Mouse (Mus musculus): ENCODE measurements around the gene Stat3.

Gene Stat3

GRCm38 (mm10) chr11:100891256-100892123, 47.9 kb downstream of the Stat3 start:
- no peak for DNase-seq (ENCODE audit: low spot score in 2 of 2)

- DNase-seq (ENCODE audit: low spot score in 2 of 2) = no peak
These were observed 48.9 kb downstream of the Stat3 start for GRCm38 (mm10) chr11:100890481-100890880.

- DNase-seq (ENCODE audit: low spot score in 2 of 2) = no peak
These were observed 51.0 kb downstream of the Stat3 start for GRCm38 (mm10) chr11:100888348-100888820.

- DNase-seq (ENCODE audit: low spot score in 2 of 2) = no peak
These were observed 51.6 kb downstream of the Stat3 start for GRCm38 (mm10) chr11:100887764-100888163.

- DNase-seq (ENCODE audit: low spot score in 2 of 2) = no peak
These were observed 52.1 kb downstream of the Stat3 start for GRCm38 (mm10) chr11:100887236-100887635.

DNA sequence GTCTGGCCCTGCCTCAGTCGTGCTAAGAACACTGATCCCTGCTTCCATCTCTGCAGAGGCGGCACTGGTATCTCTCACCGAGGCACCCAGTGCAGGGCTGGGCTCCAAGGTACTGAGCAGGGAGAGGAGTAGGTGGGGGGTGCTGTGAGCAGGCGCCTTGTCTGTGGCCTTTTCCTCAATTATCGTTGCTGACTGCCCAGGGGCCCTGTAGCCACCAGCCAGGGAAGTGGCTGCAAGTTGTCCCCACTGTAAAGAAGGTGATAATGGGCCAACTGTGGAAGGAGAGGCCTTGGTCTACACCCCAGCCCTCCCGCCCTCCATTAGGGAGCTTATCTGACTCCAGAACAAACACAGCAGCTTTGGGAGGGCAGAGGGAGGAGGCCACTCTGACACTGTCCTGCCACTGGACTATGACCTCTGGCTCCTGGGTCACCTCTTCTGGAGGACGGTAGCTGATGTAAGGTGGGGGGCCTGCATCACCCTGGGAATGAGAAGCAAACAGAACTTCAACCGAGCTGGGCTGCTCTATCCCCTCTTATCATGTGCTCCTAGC, 53.1 kb downstream of the Stat3 start:
- no peak for DNase-seq (ENCODE audit: low spot score in 2 of 2)

DNA sequence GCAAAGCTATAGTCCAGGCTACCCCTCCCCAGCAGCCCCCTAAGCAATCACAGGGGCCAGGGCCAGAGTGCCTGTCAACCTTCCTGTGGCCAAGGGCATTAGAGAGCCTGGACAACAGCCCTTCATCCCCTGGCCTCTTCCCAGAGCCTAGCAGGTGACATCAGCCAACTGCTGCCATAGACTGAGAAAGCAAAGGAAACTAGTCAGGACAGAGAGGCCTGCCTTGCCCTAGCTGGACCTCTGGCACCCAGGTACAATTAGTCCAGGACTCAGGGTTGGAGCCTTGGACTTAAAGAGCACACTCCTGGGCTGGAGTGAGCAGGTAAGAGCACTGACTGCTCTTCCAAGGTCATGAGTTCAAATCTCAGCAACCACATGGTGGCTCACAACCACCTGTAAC, 53.9 kb downstream of the Stat3 start:
- DNase-seq (ENCODE audit: low spot score in 2 of 2) = no peak

DNA sequence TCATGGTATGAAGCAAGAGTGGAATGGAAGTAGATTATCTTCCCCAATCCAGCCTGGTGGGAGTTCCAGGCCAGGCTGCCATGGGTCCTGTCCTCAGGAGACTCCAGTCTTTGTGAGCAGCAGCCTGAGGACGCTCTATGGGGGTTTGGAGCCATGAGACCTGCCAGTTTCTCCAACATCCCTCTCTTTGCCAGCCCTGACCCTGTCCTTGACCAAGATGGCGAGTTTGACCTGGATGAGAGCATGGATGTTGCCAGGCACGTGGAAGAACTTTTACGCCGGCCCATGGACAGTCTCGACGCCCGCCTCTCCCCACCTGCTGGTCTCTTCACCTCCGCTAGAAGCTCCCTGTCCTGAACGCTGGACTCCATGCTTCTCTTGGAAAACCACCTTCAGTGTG, 55.7 kb downstream of the Stat3 start:
- no peak for DNase-seq (ENCODE audit: low spot score in 2 of 2)

DNA sequence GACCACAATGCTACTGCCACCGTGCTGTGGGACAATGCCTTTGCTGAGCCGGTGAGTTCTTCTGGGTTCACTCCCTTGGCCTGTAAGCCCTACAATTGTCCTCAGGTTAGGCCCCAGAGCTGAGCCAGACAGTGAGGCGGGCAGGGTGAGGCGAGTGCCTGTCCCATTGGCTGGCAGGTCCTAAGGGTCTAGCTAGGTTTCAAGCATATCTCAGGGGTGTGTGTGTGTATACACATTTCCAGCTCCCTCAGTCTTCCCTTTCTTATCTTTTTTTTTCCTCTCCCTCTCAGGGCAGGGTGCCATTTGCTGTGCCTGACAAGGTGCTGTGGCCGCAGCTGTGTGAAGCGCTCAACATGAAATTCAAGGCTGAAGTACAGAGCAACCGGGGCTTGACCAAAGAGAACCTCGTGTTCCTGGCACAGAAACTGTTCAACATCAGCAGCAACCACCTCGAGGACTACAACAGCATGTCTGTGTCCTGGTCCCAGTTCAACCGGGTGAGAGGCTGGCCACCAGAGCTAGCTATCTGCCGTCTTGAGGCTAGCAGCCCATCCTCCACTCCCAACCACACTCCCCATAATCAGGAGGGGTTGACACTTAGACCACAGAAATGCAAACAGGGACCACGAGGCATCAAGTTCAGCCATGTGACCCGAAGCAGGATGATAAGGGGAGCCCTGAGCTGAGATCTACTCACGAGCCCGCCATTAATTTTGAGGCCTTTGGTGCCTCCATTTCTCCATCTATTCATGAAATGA, 59.8 kb downstream of the Stat3 start:
- no peak for DNase-seq (ENCODE audit: low spot score in 2 of 2)

DNA sequence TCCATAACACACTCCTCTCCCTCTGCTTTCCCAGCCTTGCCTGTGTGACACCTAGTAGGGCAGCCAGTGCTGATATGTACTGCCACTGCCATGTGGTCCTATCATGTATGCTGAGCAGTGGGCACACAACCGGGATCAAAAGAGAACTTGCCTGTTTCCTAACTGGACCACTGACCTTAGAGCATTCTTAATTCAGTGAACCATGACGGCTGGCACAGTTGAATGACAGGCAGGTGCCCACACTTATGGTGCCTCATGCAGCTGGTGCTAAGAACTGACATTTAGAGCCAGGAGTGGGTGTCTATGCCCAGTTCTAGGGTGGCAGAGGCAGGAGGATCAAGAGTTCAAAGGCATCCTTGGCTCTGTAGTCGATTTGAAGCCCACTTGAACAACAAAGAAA, 63.6 kb downstream of the Stat3 start:
- no peak for DNase-seq (ENCODE audit: low spot score in 2 of 2)

DNA sequence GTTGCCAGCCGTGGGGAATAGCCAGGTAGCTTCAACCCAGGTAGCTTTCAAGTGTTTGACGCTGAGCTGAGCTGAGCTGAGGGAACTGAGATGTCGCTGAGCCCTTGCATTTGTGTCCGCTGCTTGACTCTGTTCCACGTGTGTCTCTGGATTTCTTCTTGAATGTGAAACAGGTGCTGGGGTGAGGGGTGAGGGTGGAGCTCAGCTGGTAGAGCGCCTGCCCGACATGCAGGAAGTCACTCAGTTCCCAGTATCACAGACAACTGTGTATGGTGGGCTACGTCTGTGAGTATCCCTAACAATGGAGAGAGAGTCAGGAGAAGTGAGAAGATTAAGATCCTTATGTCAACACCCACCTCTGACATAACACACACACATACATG, 68.4 kb downstream of the Stat3 start:
- no peak for DNase-seq (ENCODE audit: low spot score in 2 of 2)

DNA sequence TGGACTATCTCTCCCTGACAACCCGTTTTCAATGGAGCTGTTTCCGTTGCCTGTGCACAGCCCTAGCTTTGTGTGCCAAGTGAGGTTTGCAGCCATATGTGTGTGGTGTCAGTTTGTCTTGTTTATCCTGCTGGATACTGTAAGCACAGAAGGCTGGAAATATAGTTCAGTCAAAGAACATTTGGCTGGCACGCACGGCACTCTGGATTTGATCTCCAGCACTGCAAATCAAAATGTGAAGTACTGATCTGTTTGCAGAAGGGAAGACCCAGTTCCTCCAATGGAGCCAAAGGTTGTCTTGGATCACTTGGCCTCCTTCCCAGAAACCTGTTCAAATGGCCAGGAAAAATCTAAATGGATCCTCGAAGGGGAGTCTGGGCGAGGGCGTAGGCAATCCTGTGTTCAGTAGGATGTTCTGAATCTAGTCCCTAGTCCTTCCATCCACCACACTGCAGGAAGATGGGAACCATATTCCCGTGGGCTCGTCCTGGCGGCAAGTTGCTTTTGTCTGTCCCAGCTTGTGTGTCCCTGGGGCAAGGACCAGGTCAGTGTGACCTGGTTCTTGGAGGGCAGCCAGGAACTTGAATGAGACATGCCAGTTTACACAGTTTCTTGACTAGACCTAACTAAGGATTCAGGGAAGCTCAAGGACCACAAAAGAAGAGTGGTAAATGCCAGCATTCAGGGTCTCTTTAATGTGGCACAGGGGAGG, 68.9 kb downstream of the Stat3 start:
- peak; percentile 40 to 45 for DNase-seq (ENCODE audit: low spot score in 2 of 2)

- no peak for DNase-seq (ENCODE audit: low spot score in 2 of 2)
These were observed 73.7 kb downstream of the Stat3 start for GRCm38 (mm10) chr11:100865618-100866017.

GRCm38 (mm10) chr11:100863141-100863540, 76.2 kb downstream of the Stat3 start:
- DNase-seq (ENCODE audit: low spot score in 2 of 2) = no peak

- DNase-seq (ENCODE audit: low spot score in 2 of 2) = no peak
These were observed 77.5 kb downstream of the Stat3 start for GRCm38 (mm10) chr11:100861836-100862235.

- no peak for DNase-seq (ENCODE audit: low spot score in 2 of 2)
These were observed 78.0 kb downstream of the Stat3 start for GRCm38 (mm10) chr11:100861335-100861734.

DNA sequence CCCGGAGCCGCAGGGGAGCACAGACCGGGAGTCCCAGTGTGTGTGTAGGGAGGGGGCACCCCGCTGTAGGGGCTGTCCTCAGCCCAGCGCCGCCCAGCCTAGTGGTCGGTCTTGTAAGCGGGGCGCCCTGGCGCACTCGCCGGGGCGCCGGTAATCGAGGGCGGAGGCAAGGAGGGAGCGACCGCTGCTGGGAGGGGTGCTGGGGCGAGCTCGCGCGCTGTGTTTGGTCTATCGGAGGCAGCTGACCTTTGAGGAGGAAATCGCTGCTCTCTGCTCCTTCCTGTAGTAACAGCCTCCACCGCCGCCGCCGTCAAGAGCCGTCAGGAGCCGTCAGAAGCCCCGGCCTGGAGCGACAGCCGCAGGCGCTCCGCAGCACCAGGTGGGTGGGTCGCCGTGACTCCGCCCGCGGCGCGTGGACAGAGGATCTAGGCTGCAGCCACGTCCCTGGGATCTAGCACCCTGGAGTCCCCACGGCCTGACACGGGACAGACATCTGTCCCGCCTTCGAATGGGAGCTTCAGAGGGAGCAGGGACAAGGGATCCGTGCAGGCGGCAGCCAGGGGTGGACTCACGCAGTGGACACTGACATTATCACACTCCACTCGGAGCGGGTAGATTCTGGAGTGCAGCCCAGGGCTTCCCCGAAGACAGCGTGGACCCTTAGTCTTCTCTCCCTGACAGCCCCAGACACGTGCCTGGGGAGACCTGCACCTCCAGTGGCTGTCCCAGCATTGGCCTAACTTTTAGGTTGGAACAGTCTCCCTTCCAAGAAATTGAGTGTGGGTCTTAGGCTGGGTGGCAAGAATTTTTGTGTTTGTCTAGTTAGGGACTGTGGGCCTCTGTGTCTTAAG, 78.9 kb downstream of the Stat3 start:
- DNase-seq (ENCODE audit: low spot score in 2 of 2) = peak; percentile 20 to 24

- DNase-seq (ENCODE audit: low spot score in 2 of 2) = no peak
These were observed 79.7 kb downstream of the Stat3 start for GRCm38 (mm10) chr11:100859579-100860075.

GRCm38 (mm10) chr11:100858935-100859578, 80.3 kb downstream of the Stat3 start, which contains the start of gene Stat5a:
Stat5a (plus strand) TSS chr11:100859351.
- peak; percentile 35 to 40 for DNase-seq (ENCODE audit: low spot score in 2 of 2)

- no peak for DNase-seq (ENCODE audit: low spot score in 2 of 2)
These were observed 81.4 kb downstream of the Stat3 start for GRCm38 (mm10) chr11:100857960-100858359.

Measured in frontal cortex, postnatal 36 days (tissue).